Mouse (Mus musculus): ENCODE results near the gene Pde4dip. TPM values are rescaled to one million over a fixed set of nuclear protein-coding genes. Genes with fewer than 3 reads are reported as not detected.

Gene Pde4dip
- polyA plus RNA-seq, 1 experiment from 2014 or later, result 22.8 TPM

DNA sequence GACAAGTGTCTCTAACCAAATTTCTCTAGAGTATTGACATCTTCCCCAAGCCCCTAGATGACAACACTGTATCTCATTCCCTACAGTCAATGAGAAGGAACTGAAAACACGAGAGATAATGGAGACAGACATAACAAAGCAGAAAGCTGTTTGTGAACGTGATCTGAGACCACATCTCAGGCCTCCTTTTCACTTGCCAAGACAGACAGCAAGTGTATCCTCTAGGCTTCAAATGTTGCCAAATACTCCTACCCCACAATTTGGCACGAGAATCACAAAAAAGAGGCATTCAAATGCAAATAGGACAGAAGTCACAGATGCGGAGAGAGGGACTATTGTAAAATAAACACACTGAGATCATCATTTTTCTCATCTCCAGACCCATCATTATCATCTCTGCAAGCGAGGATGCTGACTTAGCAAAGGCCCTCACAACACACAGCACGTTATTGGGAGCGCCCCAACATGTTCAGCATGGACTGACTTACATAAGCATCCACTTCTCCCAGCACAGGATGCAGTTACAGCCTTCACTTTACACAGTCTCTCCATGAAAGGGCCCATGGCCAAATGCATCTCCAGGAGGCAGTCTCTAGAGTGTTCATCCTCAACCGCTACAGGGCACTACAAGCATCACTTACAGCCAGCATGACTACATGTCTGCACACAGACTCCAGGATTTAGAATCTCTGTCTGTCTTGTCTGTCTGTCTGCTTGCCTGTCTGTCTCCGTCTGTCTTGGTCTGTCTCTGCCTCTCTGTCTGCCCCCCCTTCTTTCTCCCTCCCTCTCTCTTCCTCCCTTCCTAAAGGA lies 33.7 kb downstream of the Pde4dip start:
- WGBS, result 81% methylated on average over 9 of the region's 9 CpGs
- H3K9me3 ChIP-seq (replicated peaks), result no peaks in the 10 kb centered on the region

GRCm38 (mm10) chr3:97851803-97852202 lies 36.7 kb downstream of the Pde4dip start:
- H3K9me3 ChIP-seq (replicated peaks), result no peaks in the 10 kb centered on the region
- no peaks in the 10 kb centered on the region for H3K27me3 ChIP-seq (ENCODE audit: low read depth, poor library complexity, severe bottlenecking)
- H3K4me1 ChIP-seq, result no peaks in the 10 kb centered on the region
- no peak overlapping the region for H3K4me3 ChIP-seq
- no peaks in the 10 kb centered on the region for H3K36me3 ChIP-seq
- H3K27ac ChIP-seq, result no peak overlapping the region
- WGBS, result 96% methylated on average over 2 of the region's 2 CpGs
- no peak for DNase-seq (ENCODE audit: low spot score)

More for the DNA sequence above, 33.7 kb downstream of the Pde4dip start:
- Histone ChIP-seq H3K27ac (no peak overlapping the region), H3K36me3 (no peaks in the 10 kb centered on the region), H3K4me1 (no peaks in the 10 kb centered on the region), H3K27me3 (ENCODE audit: low read depth, poor library complexity, severe bottlenecking) (no peaks in the 10 kb centered on the region), H3K4me3 (no peak overlapping the region)
- DNase-seq (ENCODE audit: low spot score), result no peak

DNA sequence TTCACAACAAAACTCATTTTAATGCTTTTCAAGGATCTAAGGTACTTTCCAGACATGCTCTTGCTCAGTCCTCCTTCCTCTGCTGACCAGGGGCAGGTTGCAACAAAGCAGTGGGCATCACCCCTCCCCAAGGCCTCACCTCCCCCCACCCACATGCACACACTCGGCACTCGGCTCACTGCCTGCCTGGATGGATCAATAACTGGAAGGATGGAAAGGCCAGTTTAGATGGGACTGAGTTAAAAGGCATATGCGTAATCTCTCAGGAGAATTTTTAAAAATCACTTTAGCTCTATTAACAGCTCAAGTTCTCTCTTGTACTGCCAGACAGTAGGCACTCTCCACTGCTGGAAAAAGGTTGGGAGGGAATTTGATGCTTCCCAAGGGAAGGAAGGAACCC lies 40.9 kb downstream of the Pde4dip start:
- H3K4me3 ChIP-seq, result no peak overlapping the region
- H3K36me3 ChIP-seq, result no peaks in the 10 kb centered on the region
- no peak for DNase-seq (ENCODE audit: low spot score)
- H3K27me3 ChIP-seq (ENCODE audit: low read depth, poor library complexity, severe bottlenecking), result no peaks in the 10 kb centered on the region
- 79% methylated on average over 3 of the region's 3 CpGs for WGBS
- no peak overlapping the region for H3K27ac ChIP-seq
- H3K9me3 ChIP-seq (replicated peaks), result no peaks in the 10 kb centered on the region
- H3K4me1 ChIP-seq, result no peaks in the 10 kb centered on the region

DNA sequence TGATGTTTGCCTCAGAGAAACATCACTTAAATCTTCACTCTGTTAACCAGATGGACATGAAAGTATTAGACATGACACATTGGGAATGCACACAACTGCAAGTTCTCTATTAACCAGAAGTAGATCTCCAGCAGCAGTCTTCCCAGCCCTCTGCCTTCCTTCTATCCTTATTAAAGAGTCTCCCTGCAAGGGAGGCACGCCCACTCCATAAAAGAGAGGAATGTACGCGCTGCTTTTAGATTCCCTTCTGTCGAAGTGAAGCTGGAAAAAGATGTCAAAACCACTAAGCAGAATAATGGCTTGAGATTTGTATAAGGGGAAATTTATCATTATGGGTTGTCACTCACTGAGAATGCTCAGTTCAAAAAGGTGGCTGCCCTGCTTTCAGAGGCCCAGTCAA lies 42.1 kb downstream of the Pde4dip start:
- Histone ChIP-seq H3K4me1 (no peaks in the 10 kb centered on the region), H3K36me3 (no peaks in the 10 kb centered on the region), H3K27ac (no peak overlapping the region), H3K4me3 (no peak overlapping the region), H3K9me3 (replicated peaks) (no peaks in the 10 kb centered on the region), H3K27me3 (ENCODE audit: low read depth, poor library complexity, severe bottlenecking) (no peaks in the 10 kb centered on the region)
- no peak for DNase-seq (ENCODE audit: low spot score)
- WGBS, result 79% methylated on average over 4 of the region's 4 CpGs

GRCm38 (mm10) chr3:97844821-97845201 lies 43.7 kb downstream of the Pde4dip start:
- H3K9me3 ChIP-seq (replicated peaks), result no peaks in the 10 kb centered on the region
- no peaks in the 10 kb centered on the region for H3K36me3 ChIP-seq
- H3K4me1 ChIP-seq, result no peaks in the 10 kb centered on the region
- 80% methylated on average over 2 of the region's 2 CpGs for WGBS
- no peak for DNase-seq (ENCODE audit: low spot score)
- no peak overlapping the region for H3K4me3 ChIP-seq
- H3K27ac ChIP-seq, result no peak overlapping the region
- no peaks in the 10 kb centered on the region for H3K27me3 ChIP-seq (ENCODE audit: low read depth, poor library complexity, severe bottlenecking)

GRCm38 (mm10) chr3:97844163-97844820 lies 44.2 kb downstream of the Pde4dip start:
- Histone ChIP-seq H3K36me3 (no peaks in the 10 kb centered on the region), H3K4me3 (no peak overlapping the region), H3K27me3 (ENCODE audit: low read depth, poor library complexity, severe bottlenecking) (no peaks in the 10 kb centered on the region), H3K27ac (no peak overlapping the region), H3K9me3 (replicated peaks) (no peaks in the 10 kb centered on the region), H3K4me1 (no peaks in the 10 kb centered on the region)
- 92% methylated on average over 7 of the region's 7 CpGs for WGBS
- DNase-seq (ENCODE audit: low spot score), result no peak

DNA sequence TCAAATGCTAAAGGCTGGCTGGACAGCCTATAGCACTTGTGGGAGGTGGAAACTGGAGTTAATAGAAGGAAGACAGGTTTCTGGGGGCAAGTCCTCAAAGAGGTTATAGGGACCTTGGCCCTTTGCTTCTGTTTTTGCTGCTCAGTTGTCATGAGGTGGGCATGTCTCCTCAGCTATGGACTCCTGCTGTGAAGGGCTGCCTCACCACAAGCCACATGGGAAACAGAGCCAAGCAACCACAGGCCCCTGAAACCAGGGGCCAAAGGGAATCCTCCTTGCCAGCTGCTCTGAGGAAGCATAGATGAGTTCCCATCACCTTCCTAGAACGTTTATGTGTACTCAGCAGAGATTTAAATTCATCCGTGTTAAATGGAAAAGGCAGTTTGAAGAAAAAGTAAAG lies 45.9 kb downstream of the Pde4dip start:
- H3K36me3 ChIP-seq, result no peaks in the 10 kb centered on the region
- no peak for DNase-seq (ENCODE audit: low spot score)
- no peaks in the 10 kb centered on the region for H3K27me3 ChIP-seq (ENCODE audit: low read depth, poor library complexity, severe bottlenecking)
- H3K9me3 ChIP-seq (replicated peaks), result no peaks in the 10 kb centered on the region
- WGBS, result 72% methylated on average over 2 of the region's 2 CpGs
- H3K4me3 ChIP-seq, result no peak overlapping the region
- H3K27ac ChIP-seq, result no peak overlapping the region
- H3K4me1 ChIP-seq, result no peaks in the 10 kb centered on the region

DNA sequence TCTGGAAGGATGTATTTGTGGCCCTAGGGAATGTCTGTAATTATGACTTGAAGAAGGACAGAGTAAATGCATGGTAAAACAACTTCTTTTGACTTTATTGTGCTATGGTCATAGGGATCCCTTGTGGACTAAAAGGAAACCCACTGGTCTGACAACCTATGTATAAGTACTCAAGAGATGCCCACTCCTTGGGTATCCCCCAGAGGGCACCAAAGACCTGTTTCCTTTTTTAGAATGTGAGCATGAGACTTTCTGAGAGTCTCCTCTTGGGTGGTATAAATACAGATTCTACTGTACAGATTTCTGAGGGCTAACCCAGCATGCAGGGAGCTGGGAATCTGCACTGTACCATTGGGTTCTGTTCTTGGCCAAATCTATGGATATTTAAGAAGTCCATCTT lies 48.1 kb downstream of the Pde4dip start:
- Histone ChIP-seq H3K36me3 (no peaks in the 10 kb centered on the region), H3K27ac (no peak overlapping the region), H3K9me3 (replicated peaks) (no peaks in the 10 kb centered on the region), H3K27me3 (ENCODE audit: low read depth, poor library complexity, severe bottlenecking) (no peaks in the 10 kb centered on the region), H3K4me3 (no peak overlapping the region), H3K4me1 (no peaks in the 10 kb centered on the region)
- DNase-seq (ENCODE audit: low spot score), result no peak

GRCm38 (mm10) chr3:97835888-97836287 lies 52.6 kb downstream of the Pde4dip start:
- Histone ChIP-seq H3K27me3 (ENCODE audit: low read depth, poor library complexity, severe bottlenecking) (no peaks in the 10 kb centered on the region), H3K4me3 (no peak overlapping the region), H3K9me3 (replicated peaks) (no peaks in the 10 kb centered on the region), H3K27ac (no peak overlapping the region), H3K4me1 (peaks cover 11% of the 10 kb centered on the region), H3K36me3 (no peaks in the 10 kb centered on the region)
- DNase-seq (ENCODE audit: low spot score), result no peak
- 97% methylated on average over 5 of the region's 5 CpGs for WGBS

DNA sequence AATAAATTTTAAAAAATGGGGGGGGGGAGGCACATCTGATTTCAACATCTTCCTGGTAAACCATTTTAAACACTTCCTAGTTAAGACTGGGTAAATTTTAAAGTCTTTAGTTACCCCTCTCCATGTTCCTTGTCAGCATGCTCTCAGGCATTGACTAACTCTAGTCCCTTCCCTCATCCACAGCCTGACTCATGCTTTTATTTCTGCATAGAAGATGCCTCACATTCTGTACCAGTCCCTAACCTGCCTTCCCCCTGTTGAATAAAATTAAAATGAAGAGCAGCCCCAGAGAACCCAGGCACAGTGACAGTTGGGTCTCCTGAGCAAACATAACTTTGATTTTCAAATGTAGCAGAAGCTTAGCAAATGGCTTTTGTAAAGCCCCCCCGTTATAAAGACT lies 53.9 kb downstream of the Pde4dip start:
- 70% methylated on average over 1 of the region's 1 CpGs for WGBS
- Histone ChIP-seq H3K4me1 (peaks cover 13% of the 10 kb centered on the region), H3K9me3 (replicated peaks) (no peaks in the 10 kb centered on the region), H3K4me3 (no peak overlapping the region), H3K27ac (no peak overlapping the region), H3K27me3 (ENCODE audit: low read depth, poor library complexity, severe bottlenecking) (no peaks in the 10 kb centered on the region), H3K36me3 (no peaks in the 10 kb centered on the region)
- DNase-seq (ENCODE audit: low spot score), result no peak

GRCm38 (mm10) chr3:97831564-97832320 lies 56.8 kb downstream of the Pde4dip start:
- Histone ChIP-seq H3K4me3 (no peak overlapping the region), H3K4me1 (peaks cover 13% of the 10 kb centered on the region), H3K36me3 (no peaks in the 10 kb centered on the region), H3K27ac (no peak overlapping the region), H3K9me3 (replicated peaks) (no peaks in the 10 kb centered on the region), H3K27me3 (ENCODE audit: low read depth, poor library complexity, severe bottlenecking) (peaks cover under 1% of the 10 kb centered on the region; the same call in 1 of the 2 replicates)
- WGBS, result 78% methylated on average over 15 of the region's 15 CpGs
- DNase-seq (ENCODE audit: low spot score), result no peak

DNA sequence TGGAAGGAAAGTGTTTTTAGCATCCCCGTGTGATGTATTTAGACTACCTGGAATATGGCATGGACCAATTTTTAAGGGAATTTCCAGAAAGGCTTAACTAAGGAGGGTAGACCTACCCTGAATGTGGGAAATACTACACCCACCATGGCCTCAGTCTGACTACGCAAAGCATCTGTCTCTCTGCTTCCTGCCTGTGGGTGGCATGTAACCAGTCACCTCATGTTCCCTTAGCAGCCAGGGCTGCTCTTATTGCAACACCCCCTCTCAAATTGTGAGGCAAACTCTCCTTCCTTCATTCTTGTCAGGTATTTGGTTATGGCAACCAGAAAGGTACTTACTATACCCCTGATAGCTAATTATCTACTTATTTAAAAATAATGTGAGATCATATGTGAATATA lies 57.9 kb downstream of the Pde4dip start:
- Histone ChIP-seq H3K36me3 (no peaks in the 10 kb centered on the region), H3K27me3 (ENCODE audit: low read depth, poor library complexity, severe bottlenecking) (peaks cover 7% of the 10 kb centered on the region; the same call in 1 of the 2 replicates), H3K4me3 (no peak overlapping the region), H3K9me3 (replicated peaks) (no peaks in the 10 kb centered on the region), H3K4me1 (peaks cover 13% of the 10 kb centered on the region), H3K27ac (no peak overlapping the region)
- no peak for DNase-seq (ENCODE audit: low spot score)
- WGBS, result 77% methylated on average over 2 of the region's 2 CpGs

GRCm38 (mm10) chr3:97830122-97830521 lies 58.4 kb downstream of the Pde4dip start:
- Histone ChIP-seq H3K27me3 (ENCODE audit: low read depth, poor library complexity, severe bottlenecking) (peaks cover 9% of the 10 kb centered on the region; the same call in 1 of the 2 replicates), H3K36me3 (no peaks in the 10 kb centered on the region), H3K27ac (no peak overlapping the region), H3K4me3 (no peak overlapping the region), H3K9me3 (replicated peaks) (no peaks in the 10 kb centered on the region), H3K4me1 (peaks cover 15% of the 10 kb centered on the region)
- no peak for DNase-seq (ENCODE audit: low spot score)
- WGBS, result 60% methylated on average over 2 of the region's 2 CpGs
